Mouse (Mus musculus): ENCODE measurements around the gene Cd96. TPM values are rescaled to one million over a fixed set of nuclear protein-coding genes. Genes with fewer than 3 reads are reported as not detected.
"Not testable (repeated sequence)": the region's sequence is repeated elsewhere in the genome, so short reads cannot be mapped to it uniquely, and the experiment has no call there.

Gene Cd96
- total RNA-seq (2021), result not detected

DNA sequence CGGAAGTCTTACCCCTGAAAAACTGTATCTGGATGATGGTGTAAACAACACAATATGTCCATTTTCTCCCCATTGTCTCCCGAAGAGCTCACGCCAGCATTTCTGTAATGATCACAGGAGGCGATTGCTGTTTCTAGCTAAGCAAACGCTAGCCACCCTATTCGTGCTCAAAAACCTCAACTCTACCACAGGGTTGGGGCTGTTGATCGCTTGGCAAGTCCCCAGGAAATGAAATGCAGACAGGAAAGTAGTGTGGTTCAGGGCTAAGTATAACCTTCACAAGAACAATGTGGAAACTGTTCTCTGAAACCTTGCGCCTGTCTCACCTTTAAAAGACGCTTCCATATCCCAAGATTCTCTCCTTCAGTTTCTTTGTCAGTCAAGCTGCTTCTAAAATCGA, at the start of gene Cd96:
Gene Cd96 (minus strand): TSS at position 232 of the 400 bp plus-strand sequence.
- no peak for DNase-seq

DNA sequence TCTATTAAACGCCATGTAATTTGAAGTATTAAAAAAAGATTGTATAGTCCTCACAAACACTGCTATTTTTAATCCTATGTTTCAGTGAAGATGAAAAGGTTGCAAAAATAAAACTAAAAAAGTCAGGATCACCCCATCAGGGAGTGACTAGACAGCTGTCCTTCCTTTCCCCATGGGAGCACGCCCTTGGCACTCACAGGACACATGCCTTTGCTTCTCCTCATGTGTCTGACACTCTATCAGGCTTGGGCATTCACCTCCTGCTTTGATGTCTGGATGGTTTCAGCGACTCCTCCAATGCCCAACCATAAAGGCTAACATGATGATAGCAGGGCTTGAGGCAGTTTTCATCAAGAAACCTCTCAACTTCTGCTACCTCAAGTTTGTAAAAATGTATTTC, 46.9 kb upstream of the Cd96 start:
- DNase-seq, result no peak

DNA sequence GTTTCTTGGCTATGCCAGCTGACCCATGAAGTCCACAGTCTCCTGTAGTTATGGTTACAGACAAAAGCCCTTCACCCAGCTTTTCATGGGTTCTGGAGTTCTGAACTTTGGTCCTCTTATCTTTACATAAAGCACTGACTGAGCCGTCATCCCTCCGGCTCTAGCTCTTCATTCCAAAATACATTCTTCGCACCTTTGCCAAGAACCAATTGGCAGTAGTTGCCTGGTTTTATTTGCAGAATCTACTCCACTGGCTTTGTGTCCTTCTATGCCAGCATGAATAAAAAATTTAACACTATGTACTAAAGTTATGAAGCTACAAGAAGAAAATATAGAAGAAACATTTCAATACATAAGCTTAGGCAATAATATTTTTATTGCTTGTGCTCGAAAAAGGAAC, 45.3 kb upstream of the Cd96 start:
- no peak for DNase-seq

DNA sequence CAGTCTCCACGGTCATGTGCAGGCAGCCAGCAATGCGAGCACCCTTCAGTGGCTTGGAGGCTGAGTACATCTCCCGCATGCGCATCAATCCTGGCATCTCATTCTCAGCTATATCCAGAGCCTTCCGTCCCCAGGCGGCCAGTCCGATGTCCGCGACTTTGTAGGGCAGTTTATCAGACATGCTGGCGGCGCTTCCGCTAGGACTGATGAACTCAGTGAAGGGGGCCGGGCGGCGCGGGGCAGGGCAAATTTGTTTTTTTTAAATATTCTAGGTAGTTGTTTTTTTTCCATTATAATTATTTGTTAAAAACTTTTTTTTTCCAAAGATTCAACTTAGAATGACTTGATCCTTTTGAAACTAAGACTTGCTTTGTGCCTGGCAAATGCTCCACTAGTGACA, 34.8 kb upstream of the Cd96 start, which contains the start of gene Gm4737:
Gene Gm4737 (minus strand): TSS at position 246 of the 400 bp plus-strand sequence.
- DNase-seq, result not testable (repeated sequence)

DNA sequence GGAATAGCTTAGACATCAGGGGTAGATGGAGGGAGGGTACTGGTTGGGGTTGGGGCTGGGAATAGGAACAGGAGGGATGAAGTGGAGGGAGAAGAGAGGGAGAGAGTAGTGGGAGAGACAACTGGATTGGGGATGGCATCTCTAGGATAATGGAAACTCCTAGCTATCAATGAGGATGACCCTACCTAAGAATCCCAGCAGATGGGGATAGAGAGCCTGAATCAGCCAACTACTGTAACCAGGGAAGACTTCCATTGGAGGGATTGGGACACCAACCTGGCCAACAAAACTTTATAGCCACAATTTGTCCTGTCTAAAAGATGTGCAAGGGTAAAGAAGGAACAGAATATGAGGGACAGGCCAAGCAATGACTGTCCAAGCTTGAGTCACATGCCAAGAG, 31.1 kb upstream of the Cd96 start:
- DNase-seq, result no peak

DNA sequence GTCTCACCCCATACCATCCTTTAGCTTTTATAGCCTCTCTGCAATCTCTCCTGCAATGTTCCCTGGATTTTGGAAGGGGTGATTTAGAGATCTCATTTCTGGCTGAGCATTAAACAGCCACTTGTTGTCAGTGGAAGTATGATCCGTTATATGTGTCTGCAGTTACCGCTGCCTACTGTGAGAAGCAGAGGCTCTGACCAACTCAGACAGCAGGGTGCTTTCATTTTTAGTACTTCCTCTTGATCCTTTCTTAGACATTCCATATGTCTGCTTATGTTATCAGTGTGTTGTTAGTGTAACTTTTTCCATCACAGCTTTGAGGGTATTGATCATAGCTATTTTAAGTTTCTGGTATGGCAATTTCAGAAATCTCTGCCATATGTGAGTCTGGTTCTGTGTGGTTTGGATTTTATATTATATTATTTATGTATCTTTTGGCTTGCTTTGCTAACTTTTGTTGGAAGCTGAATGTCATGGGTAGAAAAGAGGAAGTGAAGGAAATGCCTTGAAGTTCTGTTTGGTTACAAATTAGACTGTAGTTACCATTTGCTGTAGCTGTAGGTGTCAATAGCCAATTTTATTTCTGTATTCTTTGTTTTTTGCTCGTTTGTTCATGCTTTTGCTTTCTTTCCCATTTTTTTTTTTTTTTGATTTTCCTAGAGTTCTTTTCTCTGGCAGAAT, 28.8 kb upstream of the Cd96 start:
- DNase-seq, result no peak

DNA sequence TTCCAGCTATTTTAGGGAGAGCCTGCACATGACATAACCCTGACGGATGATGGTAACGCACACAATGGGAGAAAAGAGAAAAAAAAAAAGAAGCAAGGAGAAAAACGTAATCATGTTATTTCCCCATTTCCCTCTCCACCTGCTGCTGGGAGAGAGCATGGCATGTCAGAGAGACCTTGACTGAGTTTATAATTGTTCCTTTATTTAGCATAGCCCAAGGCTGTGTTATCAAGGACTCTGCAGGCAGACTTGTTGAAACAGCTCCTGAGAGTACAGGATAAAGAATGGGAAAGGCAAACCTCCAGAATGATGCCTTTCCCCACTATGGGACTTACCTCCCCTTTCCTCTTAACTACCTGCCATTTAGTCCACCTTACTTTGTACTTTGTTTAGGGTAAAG, 26.9 kb upstream of the Cd96 start:
- no peak for DNase-seq

DNA sequence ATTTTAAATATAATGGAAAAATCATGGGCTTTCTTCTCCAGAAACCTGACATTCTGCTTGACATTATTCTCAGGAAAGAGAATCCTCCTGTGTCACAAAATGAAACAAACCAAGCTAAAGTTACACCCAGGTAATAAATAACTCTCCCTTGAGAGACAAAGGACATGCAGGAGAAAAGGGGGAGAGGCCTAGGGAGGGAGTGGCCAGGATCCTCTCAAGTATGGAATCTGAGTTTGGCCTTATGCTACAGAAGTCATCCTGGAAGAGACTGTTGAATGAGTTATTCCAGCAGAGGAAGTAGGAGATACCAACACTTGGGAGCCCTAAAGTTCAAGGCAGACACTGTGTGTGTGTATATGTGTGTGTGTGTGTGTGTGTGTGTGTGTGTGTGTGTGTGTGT, 2.2 kb upstream of the Cd96 start:
- no peak for DNase-seq

DNA sequence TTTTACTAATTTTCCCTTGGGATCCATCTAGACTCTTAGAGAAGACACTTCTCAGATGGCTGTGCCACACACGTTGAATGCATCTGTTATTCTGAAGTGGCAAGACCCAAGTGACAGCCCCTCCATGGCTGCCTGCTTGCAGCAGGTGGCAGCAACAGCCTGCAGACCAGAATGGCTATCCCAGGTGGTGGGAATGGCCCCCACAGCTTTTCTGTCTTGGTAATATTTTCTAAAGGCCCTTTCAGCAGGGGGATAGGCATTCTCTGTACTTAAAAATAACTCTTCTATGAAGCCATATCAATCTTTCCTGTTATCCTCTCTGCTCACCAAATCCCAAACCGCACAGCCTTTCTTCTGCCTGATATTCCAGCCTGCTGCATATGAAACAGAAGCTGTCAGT, 1.4 kb upstream of the Cd96 start:
- DNase-seq, result peak; percentile 19

DNA sequence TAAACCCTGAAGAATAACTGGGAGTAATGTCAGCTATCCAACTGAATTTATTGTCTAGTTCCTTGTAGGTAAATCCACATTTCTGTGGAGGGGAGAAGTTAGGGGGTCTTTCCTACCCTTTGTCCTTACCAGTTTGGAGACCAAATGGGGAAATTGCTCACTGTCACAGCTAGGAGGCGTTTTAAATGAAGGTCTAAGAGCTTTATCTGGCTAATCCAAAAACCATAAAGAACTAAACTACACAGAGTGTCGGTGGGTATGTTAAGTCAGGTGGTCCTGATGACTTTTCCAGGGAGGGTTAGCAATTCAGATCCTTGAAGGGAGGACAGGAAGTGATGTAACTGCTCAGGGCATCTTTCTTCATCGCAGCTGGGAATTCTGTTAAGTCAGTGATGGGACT, 556 bp upstream of the Cd96 start:
- DNase-seq, result no peak

DNA sequence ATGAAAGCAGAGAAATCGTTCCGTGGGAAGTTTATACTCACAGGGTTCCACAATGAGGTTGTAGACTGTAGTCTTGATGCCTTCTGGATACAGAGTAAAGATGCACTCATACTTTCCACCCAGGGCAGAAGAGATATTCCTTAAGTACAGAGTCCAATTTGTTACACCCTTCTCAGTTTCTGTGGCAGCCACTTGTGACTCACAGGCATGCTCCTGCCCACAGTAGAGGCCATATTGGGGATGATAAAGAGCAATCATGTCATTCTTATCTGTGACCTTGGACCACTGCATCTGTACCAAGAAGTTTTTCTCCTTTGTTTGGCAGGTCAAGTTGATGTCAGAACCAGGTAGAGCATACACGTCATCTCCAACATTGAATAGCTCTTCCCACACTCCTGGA, 2.4 kb downstream of the Cd96 start:
- DNase-seq, result no peak

DNA sequence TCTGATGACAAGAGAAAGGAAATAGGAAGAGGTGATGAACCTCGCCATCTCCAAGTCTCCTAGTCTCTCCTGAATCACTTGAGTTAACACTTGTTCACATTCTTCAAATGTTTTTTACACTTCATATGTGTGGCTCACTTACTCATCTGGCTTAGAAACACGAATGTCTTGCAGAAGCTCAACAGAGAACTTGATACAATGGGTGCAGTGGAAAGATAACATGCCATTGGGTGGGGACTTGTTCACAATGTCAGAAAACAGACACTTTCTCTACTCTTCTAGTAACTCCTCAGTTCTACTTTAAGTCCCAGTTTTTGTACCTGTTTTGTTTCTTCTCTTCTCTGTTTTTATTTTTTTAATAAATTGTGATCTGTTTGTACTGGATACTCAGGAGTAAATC, 5.3 kb downstream of the Cd96 start:
- DNase-seq, result no peak

DNA sequence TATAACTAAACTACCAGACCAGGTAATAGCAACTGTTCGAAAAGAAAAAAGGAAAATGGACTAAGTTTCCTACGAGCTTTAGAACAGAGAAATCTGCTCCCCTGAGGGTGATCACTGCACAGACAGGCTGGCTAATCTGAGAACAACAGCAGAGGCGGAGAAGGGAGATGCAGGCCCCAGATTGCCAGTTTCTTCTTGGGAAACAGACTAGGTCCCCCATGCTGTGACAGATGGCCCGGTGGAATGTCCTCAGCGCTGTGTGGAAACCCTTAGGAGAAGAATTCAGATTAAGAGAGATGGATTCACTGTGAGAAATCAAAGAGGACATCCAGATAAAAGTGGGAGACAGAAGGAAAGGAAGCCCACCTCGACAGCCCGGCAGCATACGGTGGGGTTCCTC, 10.5 kb downstream of the Cd96 start:
- DNase-seq, result peak; percentile 16

DNA sequence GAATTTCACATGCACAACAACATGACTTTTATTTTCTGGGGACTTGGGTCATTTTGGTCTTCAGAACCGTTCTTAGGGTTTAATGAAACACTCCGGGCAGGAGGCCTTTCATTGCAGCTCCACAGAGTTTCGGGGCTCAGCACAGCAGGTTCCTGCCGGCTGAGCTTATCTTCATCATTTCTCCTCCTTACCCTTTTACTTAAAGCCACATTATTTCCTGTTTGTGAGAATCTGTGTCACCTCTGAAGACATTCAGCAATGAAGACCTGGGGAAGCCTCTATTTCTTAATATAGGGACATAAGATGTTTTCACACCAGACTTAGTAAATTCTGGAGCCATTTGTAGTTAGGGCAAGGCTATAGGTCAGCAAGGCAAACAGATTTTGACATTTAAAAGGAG, 12.6 kb downstream of the Cd96 start:
- DNase-seq, result no peak

DNA sequence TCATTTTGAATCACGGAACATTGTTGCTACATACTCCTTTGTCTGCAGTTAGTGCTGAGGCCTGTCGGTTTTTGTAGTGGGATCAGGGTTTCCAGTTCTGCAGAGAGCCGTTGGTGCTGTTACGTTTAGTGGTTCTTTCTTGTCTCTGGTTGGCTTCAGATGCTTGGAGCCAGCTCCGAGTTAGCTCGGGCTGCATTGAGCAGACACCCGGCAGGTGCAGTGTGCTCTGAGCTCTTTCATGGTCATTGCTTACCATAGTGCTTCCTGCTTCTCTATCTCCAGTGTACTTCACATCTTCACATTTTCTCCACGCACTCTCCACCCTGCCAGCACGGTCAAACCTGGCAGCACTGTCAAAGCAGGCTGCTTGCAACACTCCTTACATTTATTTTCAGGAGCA, 15.6 kb downstream of the Cd96 start:
- DNase-seq, result no peak

DNA sequence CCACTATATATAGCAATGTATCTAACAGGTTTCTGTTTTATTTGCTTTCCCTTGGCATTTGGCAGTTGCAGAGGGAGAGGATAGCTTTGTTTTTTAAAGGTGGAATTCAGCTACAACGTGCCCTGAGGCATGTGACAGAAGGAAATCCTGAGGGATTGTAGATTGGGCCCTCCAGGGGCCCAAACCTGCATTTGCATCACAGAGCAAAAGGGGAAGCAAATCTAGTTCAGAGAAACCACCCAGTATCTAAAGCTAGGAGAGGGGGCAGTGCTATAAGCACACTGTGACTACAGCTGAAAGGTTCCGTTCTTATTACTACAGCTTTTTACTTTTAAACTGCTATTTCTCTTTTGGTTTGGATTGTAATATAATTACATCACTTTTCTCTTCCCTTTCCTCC, 18.3 kb downstream of the Cd96 start:
- DNase-seq, result no peak

DNA sequence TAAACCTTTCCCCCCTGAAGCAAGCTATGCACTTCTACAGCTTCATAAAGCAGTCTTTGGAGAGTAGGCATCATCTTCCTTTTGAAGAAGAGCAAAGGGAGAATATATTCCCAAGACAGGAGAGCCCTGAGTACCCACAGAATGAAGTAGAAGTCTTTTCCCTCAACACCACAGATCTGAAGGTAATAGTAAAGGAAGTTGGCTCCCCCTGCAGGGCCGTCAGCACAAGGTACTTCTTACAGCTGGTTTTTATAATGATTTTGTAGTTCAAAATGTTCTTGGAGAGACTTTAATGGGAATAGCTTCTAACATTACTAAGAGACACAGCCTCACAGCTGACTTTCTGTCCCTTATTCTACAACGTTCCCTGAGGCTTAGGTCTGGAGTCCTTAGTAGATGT, 19.8 kb downstream of the Cd96 start:
- DNase-seq, result no peak

DNA sequence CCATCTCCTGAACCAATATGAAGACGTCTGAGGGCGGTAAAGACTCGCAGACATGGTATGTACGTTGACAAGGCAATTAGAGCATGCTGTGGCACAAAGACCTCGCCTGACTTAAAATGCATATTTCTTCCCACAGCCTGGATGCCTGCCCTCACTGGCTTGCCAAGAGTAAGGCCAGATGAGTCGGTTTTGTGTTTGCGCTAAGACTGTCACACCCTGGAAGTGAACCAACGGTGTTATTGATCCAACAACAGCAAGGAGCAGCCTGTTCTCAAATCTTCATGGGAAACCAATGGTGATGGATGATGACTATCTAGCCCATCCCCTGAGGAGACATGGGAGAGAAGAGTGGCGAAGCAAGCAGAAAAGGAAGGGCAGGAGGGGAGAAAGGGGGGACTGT, 22.6 kb downstream of the Cd96 start:
- DNase-seq, result no peak

DNA sequence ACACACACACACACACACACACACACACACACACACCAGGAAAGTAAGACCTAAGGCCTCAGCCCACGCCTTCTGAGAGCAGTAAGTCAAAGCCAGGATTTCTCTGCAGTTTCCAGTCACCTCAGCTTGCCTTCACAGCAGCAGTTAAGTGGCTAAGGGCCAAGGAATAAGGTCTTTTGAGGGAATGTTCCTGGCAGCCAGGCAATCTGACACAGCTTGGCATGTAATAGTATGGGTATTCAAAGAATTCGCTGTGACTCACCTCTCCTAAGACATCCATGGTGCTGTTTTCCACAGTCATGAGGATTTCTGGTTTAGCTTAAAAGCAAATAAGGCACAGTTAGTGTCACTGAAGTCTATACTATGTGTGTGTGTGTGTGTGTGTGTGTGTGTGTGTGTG, 25.6 kb downstream of the Cd96 start:
- DNase-seq, result no peak

DNA sequence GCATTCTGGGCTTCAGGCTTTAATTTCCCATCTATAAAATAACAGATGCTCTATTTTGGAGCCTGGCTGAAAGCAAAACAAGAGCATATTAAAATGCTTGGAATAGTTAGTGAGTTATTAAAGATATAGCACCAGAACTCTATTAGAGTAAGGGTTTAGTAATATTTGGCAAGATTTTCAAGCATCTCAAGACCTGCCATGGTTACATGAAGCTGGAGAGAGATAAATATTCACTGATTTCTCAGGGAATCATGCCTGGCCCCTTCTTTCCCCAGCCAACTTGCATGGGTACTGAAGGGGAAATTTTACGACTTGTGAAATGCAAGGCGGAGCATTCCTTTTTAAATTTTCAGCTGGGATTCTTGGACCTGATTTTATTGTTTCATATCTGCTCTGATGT, 27.1 kb downstream of the Cd96 start:
- no peak for DNase-seq

DNA sequence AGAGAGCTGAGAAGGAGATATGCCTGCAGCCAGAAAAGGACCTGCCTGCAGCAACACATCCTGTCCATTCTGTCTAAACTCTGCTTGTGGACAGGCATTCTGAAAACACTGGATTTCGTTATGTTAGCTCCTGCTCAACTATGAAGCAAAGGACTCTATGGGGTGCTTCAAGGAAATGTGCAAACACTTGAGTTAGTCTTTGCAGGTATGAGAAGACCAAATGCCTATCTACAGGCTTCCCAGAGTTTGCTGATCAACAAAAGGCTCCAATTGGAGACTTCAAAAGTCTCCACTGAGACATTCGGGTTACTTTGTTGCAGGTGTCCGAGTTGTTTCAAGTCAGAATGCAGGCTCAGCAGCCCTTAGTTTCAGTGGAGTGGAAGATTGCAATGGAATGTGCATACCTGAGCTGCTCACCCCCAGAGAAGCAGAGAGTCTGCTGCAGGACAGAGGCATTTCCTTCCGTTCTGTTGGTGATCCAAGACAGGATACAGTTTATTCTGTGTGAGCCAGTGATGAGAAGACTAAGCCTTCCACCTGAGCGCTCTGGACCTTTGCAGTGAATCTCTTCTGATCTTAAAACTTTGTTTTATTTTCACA, 33.1 kb downstream of the Cd96 start:
- no peak for DNase-seq

DNA sequence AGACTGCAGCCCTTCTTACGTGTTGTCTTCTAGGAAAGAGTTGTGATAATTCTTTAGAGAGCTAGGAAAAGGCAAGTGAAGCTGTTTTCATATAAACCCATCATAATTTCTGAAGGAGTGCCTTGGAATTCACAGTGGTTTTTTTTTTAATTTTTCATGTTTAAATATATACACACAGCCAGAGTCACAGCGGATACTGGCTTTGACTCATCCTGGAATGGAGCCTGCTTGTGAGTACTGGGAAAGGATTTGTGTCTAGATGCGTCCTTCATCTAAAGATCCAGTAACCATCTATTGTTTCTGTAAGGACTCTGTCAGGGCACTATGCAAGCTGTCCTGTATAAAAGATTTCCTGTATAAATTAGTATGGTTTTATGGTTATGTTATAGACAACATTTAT, 52.1 kb downstream of the Cd96 start:
- DNase-seq, result no peak

DNA sequence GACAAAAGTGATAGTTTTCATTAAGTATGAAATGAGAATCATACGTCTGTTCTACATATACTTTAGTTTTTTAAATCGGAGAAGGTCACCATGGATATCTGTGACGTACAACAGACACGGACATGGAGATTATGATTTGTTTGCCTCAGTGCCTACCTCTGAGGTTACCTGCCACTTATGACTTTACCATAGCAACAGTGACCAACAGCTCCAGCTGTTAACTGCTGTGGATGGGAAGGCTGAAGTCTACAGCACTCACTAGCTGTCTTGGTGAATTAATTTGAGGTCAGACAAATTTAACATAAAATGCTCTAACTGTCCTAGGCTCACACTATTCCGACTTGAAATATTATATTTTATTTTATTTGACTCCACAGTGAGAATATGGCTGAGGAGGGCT, 56.8 kb downstream of the Cd96 start:
- no peak for DNase-seq

DNA sequence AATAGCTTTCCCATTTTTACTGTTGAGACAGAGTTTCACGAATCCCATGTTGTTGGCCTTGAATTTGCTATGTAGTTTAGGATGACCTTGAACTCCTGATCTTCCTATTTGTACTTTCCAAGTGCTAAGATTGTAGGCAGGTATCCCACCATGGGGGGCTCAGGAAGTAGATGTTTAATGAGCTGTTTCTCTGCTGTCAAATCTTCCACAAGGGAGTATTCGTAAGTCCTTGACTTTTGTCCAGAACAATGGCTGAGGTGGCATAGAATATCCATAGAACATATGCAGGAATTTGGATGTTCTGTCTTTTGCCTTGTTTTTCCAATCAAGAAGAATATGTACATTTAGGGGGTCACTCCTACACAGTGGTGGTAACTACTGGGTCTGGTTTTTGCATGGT, 73.1 kb downstream of the Cd96 start:
- DNase-seq, result no peak

DNA sequence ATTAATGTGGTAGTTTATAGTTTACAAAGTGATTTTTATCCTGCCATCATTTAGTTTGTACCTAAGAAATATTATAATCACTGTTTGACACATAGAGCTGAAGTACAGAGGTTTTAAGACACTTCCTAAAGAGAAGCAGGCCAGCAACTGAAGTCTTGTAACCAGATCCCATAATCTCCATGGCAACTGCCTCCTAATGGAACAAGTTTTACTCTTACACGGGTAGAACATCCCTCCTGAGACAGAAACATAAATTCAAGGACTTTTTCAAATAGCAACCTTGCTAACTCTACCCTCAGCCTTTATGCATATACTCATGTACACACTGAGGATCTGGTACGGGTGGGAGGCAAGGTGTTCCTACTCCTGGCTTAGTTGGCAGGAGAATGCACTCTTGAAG, 83.8 kb downstream of the Cd96 start:
- no peak for DNase-seq
